Mouse (Mus musculus) embryonic fibroblast, embryonic 13.5 days (primary cell): ENCODE data around the gene Agpat1.

ENCODE experiments used
- CTCF ChIP-seq: IDR thresholded peaks from 2 replicates; pipeline ENCODE4 v1.5.1; 2011; ENCODE audit warnings: mild to moderate bottlenecking, control low read depth, low read length, moderate library complexity, borderline replicate concordance; ENCODE audit not compliant: insufficient read depth
- POLR2A ChIP-seq: IDR thresholded peaks from 2 replicates; pipeline ENCODE4 v1.6.1; 2011; ENCODE audit warnings: low read depth, mild to moderate bottlenecking, control low read depth, low read length, moderate library complexity

GRCm38 (mm10) chr17:34607997-34608396 lies 3.9 kb downstream of the Agpat1 start:
- TF ChIP-seq CTCF (no peak), POLR2A (no peak)
